Mouse (Mus musculus) spleen, postnatal 10 days (tissue): Measurements from ENCODE around the gene Cacna2d2.

Experiments
- DNase-seq, 2 experiments: peaks; one replicate each; pipeline ENCODE4 v3.0.0; 2021 to 2022; ENCODE audit warnings: low spot score in 2 of 2

The Cacna2d2 gene

GRCm38 (mm10) chr9:107496359-107496758, 96.9 kb downstream of the Cacna2d2 start:
- DNase-seq = no peak

DNA sequence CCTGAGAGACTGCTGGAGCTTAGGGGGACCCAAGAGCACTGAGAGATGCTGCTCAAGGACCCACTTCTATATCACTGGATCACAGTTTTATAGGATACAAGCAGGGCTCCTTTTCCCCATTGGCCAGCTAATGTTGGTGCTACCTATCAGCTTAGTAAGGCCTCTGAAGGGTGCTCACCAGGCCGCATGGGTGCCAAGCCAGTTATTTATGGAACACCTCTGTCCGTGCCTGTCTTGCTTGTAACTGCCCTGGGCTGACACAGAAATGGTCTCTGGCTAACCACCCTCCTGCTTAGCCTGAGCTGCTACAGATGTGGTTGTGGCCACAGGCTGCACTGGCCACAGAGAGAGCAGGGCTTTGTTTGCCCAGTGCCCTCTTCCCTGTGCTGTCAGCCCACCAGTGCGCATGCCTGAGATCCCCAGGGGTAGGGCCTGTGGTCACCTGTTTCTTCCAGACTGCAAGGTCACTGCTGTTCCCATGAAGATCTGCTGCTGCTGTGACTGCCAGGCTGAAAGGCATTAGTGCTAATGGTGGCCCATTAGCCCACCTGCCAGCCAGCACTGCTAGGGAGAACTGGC, 101.4 kb downstream of the Cacna2d2 start:
- no peak for DNase-seq

DNA sequence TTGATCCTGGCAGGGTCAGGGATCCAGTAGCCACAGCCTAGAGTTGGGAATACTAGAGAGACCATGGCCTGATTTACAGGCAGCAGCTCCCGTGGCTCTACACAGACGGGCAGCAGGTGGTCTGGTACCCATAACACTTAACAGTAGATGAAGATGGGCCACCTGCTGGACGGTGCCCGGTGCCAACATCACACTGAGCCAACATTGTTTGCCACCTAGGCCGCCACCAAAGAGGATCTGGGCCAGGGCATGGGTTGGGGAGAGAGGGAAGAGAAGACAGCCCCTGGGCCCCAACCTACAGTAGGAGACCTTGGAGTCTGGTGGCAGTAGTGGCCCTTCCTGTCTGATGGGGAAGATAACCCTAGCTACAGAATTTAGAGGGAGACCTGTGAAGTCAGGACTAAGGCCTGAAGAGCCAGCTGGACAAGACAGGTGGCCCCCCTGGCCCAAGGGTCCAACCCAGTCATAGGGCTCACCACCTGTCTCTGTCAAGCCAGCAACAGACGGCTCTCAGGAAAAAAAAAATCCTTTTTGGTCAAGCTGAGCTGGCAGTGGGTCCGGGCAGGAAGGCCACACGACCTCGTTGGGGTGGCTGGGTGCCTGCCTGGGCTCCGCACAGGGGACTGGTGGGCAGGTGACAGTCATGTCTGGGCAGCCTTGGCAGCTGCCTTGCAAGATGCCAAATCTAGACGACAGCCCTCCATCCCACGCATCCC, 102.9 kb downstream of the Cacna2d2 start:
- no peak for DNase-seq

DNA sequence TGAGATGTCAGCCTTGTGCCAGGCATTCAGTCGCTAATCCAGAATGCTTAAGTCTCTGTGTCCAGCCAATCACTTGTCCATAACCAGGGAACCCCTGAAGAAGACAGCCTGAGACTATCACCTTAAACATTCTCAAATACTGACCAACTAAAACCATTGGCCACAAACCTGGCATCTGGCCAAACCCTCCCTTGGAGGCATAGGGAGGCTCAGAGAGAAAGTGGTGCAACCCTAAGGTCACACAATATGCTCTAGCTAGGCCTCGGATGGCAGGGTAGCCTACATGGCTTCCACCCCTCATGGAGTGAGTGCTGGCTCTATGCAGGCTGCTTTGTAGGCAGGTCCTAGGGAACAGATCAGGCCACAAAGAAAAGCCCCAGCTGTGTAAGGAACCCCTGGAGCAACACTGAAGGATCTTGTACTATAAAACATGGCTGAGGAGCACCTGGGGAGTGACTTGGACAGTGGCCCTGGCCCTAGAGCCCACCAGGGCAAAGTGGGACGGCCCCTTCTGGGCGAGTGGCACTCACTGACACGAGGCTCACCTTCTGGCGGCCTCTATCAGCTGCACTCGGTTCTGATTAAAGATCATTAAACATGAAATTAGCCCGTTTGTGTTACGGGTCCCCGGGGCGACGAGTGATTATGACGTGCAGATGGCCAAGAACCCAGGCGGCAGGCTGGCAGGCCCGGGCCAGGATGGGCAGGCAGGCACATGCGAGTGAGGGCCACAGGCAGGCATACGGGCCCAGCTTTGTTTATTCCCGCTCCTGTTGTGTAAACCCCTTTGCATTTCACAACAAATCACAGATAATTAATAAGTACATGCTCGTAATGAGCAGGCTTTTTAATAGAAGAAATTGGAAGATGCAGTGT, 105.5 kb downstream of the Cacna2d2 start:
- no peak for DNase-seq

- no peak for DNase-seq
These were observed 108.9 kb downstream of the Cacna2d2 start for GRCm38 (mm10) chr9:107508266-107508665.

DNA sequence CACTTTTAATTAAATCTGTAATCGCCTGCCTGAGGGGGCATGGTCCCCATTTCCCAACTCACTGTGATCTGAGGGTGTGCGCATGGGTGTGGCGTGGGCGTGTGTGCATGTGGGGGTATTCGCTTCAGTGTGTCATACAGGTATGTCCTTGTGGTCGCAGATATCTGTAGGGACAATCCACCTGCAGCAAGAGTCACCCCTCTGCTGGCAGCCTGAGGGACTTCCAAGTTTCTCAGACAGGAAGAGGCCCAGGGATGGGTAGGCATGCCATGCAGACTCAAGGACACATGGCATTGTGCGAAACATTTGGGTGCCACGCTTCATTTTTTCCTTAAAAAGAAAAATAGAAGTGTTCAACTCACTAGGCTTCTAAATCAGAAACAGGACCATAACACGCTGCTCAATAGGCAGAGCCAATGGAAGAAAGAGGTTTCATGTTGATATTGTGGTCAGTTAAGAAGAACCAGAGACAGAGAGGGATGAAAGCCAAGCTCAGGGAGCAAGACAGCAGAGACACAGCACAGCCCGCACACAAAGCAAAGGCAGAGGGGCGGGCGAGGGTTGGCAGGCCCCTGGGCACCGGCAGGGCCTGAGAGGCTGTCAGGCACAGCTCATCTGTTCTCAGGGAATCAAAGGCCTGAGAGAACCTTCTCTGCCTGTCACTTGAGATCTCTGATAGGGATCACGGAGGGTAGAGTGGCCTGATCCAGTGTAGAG, 111.1 kb downstream of the Cacna2d2 start:
- DNase-seq = no peak

DNA sequence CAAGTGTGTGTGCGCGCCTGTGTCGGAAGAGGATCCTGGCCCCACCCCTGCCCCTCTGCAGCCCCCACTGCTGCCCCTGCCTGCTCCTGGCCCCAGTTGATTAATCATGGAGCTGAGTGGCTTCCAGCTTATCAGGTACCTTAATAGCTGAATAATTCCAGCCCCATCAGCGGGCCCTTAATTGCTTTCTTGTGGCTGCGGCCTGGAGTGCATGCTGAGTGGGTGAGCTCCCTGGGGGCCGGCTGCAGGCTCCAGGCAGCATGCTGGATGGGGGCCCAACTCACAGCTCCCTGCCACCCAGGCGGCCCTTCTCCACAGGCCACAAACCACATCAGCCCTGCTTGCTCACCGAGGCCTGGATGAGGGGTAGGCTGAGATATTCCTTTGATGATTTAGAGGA, 112.0 kb downstream of the Cacna2d2 start:
- DNase-seq = no peak

- DNase-seq = no peak
These were observed 112.9 kb downstream of the Cacna2d2 start for GRCm38 (mm10) chr9:107512326-107512725.

DNA sequence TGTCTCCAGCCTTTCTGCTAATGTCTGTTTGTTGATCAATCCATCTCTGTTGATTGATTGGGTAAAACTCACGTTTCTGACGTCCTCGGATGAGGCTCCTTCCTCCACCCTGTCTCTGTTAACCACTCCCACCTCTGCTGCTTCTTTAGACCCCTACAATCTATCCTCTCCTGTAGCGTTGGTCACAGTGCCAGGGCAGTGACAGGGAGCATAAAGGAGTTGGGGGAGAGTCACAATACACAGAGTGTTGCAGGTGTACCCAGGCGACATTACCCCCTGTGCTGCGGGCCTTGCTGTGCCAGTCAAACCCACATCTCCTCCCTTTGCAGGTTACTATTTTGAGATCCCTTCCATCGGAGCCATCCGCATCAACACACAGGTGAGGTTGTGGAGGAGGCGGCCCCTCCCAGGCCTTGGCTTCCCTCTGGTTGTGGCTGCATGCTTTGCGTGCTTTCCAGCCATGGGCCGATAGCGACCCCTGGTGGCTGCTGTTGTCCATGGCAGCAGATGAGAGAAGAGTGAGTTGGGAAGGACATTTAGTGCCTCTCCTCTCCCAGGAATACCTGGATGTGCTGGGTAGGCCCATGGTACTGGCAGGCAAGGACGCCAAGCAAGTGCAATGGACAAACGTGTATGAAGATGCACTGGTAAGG, 115.0 kb downstream of the Cacna2d2 start:
- peak; percentile 81 to 88 for DNase-seq

DNA sequence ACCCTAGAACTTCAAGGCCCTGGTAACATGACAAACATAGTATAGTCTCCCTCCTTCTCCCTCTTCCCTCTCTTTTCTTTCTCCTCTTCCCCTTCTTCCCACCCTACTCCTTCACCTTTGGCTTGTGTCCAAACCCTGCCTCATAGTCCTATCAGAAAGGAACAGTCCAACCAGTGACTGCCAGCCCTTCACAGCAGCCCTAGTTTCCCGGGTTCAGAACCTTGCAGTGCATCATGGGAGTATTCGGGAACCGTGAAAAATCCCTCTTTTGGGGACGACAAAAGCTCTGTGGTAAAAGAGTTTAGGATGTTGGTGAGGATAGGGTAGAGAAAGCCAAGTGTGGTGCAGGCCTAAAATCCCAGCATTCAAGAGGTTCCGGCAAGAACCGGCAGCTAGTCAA, 120.9 kb downstream of the Cacna2d2 start:
- DNase-seq = no peak

GRCm38 (mm10) chr9:107521190-107521589, 121.8 kb downstream of the Cacna2d2 start:
- no peak for DNase-seq

- no peak for DNase-seq
These were observed 122.4 kb downstream of the Cacna2d2 start for GRCm38 (mm10) chr9:107521711-107522399.

- DNase-seq = no peak
These were observed 122.9 kb downstream of the Cacna2d2 start for GRCm38 (mm10) chr9:107522400-107522711.

GRCm38 (mm10) chr9:107526198-107527026, 127.0 kb downstream of the Cacna2d2 start:
- peak; percentile 69 to 87 for DNase-seq

GRCm38 (mm10) chr9:107533791-107534407, 134.5 kb downstream of the Cacna2d2 start, which contains the start of gene Tmem115:
Tmem115 (plus strand) TSS chr9:107533945.
- peak; percentile 78 to 89 for DNase-seq

DNA sequence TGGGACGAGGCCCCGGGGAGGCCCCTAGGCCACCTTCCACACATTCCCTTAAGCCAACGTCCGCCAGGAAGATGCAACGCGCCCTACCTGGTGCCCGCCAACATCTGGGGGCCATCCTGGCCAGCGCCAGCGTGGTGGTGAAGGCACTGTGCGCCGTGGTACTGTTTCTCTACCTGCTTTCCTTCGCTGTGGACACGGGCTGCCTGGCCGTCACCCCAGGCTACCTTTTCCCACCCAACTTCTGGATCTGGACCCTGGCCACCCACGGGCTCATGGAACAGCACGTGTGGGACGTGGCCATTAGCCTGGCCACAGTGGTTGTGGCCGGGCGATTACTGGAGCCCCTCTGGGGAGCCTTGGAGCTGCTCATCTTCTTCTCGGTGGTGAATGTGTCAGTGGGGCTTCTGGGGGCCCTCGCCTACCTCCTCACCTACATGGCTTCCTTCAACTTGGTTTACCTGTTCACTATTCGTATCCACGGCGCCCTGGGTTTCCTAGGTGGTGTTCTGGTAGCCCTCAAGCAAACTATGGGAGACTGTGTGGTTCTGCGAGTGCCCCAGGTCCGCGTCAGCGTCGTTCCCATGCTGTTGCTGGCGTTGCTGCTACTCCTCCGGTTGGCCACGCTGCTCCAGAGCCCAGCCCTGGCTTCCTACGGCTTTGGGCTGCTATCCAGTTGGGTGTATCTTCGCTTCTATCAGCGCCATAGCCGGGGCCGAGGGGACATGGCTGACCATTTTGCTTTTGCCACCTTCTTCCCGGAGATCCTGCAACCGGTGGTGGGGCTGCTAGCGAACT, 135.2 kb downstream of the Cacna2d2 start:
- peak; percentile 58 to 61 for DNase-seq

DNA sequence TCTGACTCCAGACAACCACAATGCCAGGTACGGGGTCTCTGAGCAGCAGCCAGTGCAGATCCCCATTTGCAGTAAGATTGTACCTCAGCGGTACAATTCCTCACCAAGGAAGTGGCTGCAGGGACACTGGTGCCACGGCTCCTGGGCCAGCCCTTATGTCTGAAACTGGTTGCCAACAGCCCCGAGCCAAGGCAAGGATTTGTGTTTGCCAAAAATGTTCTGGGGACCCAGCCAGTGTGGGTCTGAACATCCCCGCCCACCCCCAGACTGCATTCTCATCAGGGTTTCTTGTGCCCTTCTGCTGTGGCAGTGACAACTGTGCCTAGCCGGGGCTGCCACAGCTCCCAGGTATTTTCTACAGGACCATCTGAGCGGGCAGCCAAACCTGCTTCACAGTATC, 138.8 kb downstream of the Cacna2d2 start:
- DNase-seq = no peak

GRCm38 (mm10) chr9:107538711-107539110, 139.3 kb downstream of the Cacna2d2 start:
- no peak for DNase-seq

DNA sequence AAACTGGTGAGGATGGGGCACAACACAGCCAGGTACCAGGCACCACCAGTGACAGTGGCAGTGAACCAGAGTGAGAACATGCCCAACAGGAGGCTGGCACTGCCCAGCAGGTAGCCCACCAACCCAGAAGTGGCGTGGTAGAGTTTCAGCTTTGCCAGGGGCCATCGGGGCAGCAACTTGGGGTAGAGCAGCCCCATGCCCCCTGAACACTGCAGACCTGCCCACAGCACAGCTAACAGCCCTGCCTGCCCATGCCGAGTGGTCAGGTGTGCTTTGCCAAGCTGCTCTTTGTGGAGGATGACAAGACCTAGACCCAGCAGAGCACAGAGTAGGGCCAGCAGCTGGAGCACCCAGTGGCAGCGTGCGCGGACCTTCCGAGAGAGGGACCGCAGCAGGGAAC, 140.5 kb downstream of the Cacna2d2 start:
- DNase-seq = no peak
